7 mouse cellular contexts compared by ENCODE assay signal in genomic region chr17:31557124-31557880, GRCm38 (mm10). TPM values are rescaled to one million over a fixed set of nuclear protein-coding genes. Genes with fewer than 3 reads are reported as not detected.
DNase-seq lines count a peak whose midpoint lies in the region; ATAC-seq and TF ChIP-seq lines count a peak whose summit lies in the region.

No protein-coding gene starts in this region.

- TF ChIP-seq POLR2A in myocyte (IDR thresholded peaks at IDR 0.05; ENCODE audit: insufficient read length, low read depth) = no peak

- H3K4me1 ChIP-seq in ES-E14 (ENCODE audit: control insufficient read depth in 2 of 2, insufficient read depth in 2 of 2, low read length in 2 of 2, poor library complexity in 1 of 2) = 0 out of 4 replicates have a peak, but pooled peaks cover 0 to 6% of the 10 kb centered on the region in 2 experiments
- H3K4me1 ChIP-seq in intestine, postnatal 0 days (replicated peaks; ENCODE audit: control insufficient read depth, insufficient read depth, low read length) = 0 out of 2 replicates have a peak, but pooled peaks cover 5% of the 10 kb centered on the region

- no peaks in the 10 kb centered on the region for H3K9me3 ChIP-seq in ES-E14 (ENCODE audit: control insufficient read depth, insufficient read depth, low read depth, low read length)
- no peaks in the 10 kb centered on the region for H3K9me3 ChIP-seq in intestine, postnatal 0 days (ENCODE audit: control insufficient read depth)

- H3K79me2 ChIP-seq in myocyte (ENCODE audit: control insufficient read depth, insufficient read depth) = no peaks in the 10 kb centered on the region

- in situ Hi-C loops in ES-E14 (cut with MboI; ENCODE audit: low sequenced_read_pairs in 2 of 2, unreplicated experiment in 2 of 2) = no loop called here

- H3K36me3 ChIP-seq in ES-E14 (ENCODE audit: control insufficient read depth, insufficient read depth, low read length, poor library complexity, severe bottlenecking) (peaks cover 12% of the 10 kb centered on the region; the same call in 1 of the 2 replicates), myocyte (ENCODE audit: control insufficient read depth, insufficient read depth) (no peaks in the 10 kb centered on the region)
- H3K36me3 ChIP-seq in intestine, postnatal 0 days (ENCODE audit: control insufficient read depth, insufficient read depth) = no peaks in the 10 kb centered on the region

- no peak for TF ChIP-seq CTCF in intestine, postnatal 0 days (IDR thresholded peaks at IDR 0.05; ENCODE audit: low read depth)

- DNase-seq in ES-E14 (ENCODE audit: low read depth, low spot score) (no peak), R1 (ENCODE audit: low read depth, low spot score) (peak; percentile 54)
- DNase-seq in gastrocnemius, postnatal 25 days = peak; percentile 45
- DNase-seq in spleen, adult 18-20 months = no peak
- DNase-seq in thymus, postnatal 10 days (ENCODE audit: low spot score in 2 of 2) = no peak

- peak overlapping the region; percentile 35 for H3K4me2 ChIP-seq in intestine, postnatal 0 days (replicated peaks; ENCODE audit: low read depth)
- H3K4me2 ChIP-seq in myocyte (ENCODE audit: low read depth) = peak overlapping the region; percentile 80

- no peak overlapping the region for H3ac ChIP-seq in myocyte (ENCODE audit: control insufficient read depth, insufficient read length)

- 53% methylated on average over 11 of the region's 11 CpGs for WGBS in intestine, postnatal 0 days

- no peaks in the 10 kb centered on the region for H3K27me3 ChIP-seq in intestine, postnatal 0 days (replicated peaks; ENCODE audit: control insufficient read depth, insufficient read depth, low read length)
- no peaks in the 10 kb centered on the region for H3K27me3 ChIP-seq in myocyte (ENCODE audit: control insufficient read depth, insufficient read depth, insufficient read length)

- H3K9ac ChIP-seq in ES-E14 (ENCODE audit: insufficient read depth, low read depth, low read length, poor library complexity, severe bottlenecking) = peak overlapping the region; percentile 88; the same call in 1 of the 2 replicates
- H3K9ac ChIP-seq in intestine, postnatal 0 days (ENCODE audit: low read depth, low read length) = no peak overlapping the region

- ATAC-seq in intestine, postnatal 0 days = no peak

- no peak overlapping the region for H3K27ac ChIP-seq in ES-E14 (ENCODE audit: insufficient read depth, low read depth, low read length, poor library complexity, severe bottlenecking)
- H3K27ac ChIP-seq in intestine, postnatal 0 days (ENCODE audit: low read depth, low read length) = no peak overlapping the region

- H3K4me3 ChIP-seq in ES-E14 (ENCODE audit: insufficient read depth in 1 of 2, low read depth in 1 of 2, low read length in 2 of 2, poor library complexity in 1 of 2, severe bottlenecking in 1 of 2) = no peak overlapping the region; a peak in 1 of 4 replicates
- H3K4me3 ChIP-seq in intestine, postnatal 0 days (ENCODE audit: low read depth, low read length) = peak overlapping the region; percentile 13; the same call in 1 of the 2 replicates
- no peak overlapping the region for H3K4me3 ChIP-seq in myocyte

TF ChIP-seq in ES-E14, 5 proteins besides CTCF, POLR2A, EP300 and RAD21:
- no peak for TF ChIP-seq ZNF384 (IDR thresholded peaks at IDR 0.05; ENCODE audit: low read depth, low read length)
- no peak for TF ChIP-seq HCFC1 (IDR thresholded peaks at IDR 0.05; ENCODE audit: borderline replicate concordance, insufficient read depth, low read length)
- no peak for TF ChIP-seq CHD2 (IDR thresholded peaks at IDR 0.05; ENCODE audit: low read depth, low read length)
- no peak for TF ChIP-seq MAFK (IDR thresholded peaks at IDR 0.05; ENCODE audit: insufficient read depth, low read depth, low read length)
- no peak for TF ChIP-seq ZC3H11A (IDR thresholded peaks at IDR 0.05; ENCODE audit: borderline replicate concordance, low read depth, low read length)

TF ChIP-seq in myocyte, 11 proteins besides CTCF, POLR2A, EP300 and RAD21:
- TF ChIP-seq TCF12 (IDR thresholded peaks at IDR 0.05; ENCODE audit: insufficient read depth, poor library complexity, severe bottlenecking) (peak; percentile 89), TCF3 (IDR thresholded peaks at IDR 0.05; ENCODE audit: insufficient read length, low read depth) (peak; percentile 69), REST (IDR thresholded peaks at IDR 0.05; ENCODE audit: insufficient read depth, insufficient read length) (no peak), MYOG (IDR thresholded peaks at IDR 0.05; ENCODE audit: control insufficient read depth in 1 of 3, insufficient read depth in 1 of 3, insufficient read length in 2 of 3, low read depth in 2 of 3) (peak; percentile 61 to 92 (median 71)), MYOD1 (IDR thresholded peaks at IDR 0.05; ENCODE audit: control insufficient read depth in 1 of 3, insufficient read length in 2 of 3, low read depth in 2 of 3) (peak; percentile 63 to 96 (median 94))

RNA-seq across cellular contexts. Expression of gene Pknox1, which starts 7.2 kb away (rescaled TPM):
- total RNA-seq in ES-E14 (2012; rRNA removed) = 16.3 and 20.8 TPM in 2 replicates
- 1 to 10 TPM; 5.9 to 7.0 TPM for total RNA-seq in gastrocnemius, postnatal 25 days (2021)
- 10.3 and 11.2 TPM in 2 replicates for polyA plus RNA-seq in intestine, postnatal 0 days (2015; fragmentation: Nextera tagmentation; extraction: Ambion mirVana)
- 15.3 TPM for polyA plus RNA-seq in myocyte (2012; fragmentation: generic; extraction: Trizol)

RNA-seq across cellular contexts. Expression of gene Ndufv3, which starts 37.4 kb away (rescaled TPM):
- total RNA-seq in ES-E14 (2012; rRNA removed) = 206 and 242 TPM in 2 replicates
- total RNA-seq in gastrocnemius, postnatal 25 days (2021) = 100 to 1,000 TPM; 458 to 461 TPM
- 534 and 558 TPM in 2 replicates for polyA plus RNA-seq in intestine, postnatal 0 days (2015; fragmentation: Nextera tagmentation; extraction: Ambion mirVana)
- polyA plus RNA-seq in myocyte (2012; fragmentation: generic; extraction: Trizol) = 469 TPM

RNA-seq across cellular contexts. Expression of gene Wdr4, which starts 37.5 kb away (rescaled TPM):
- 56.6 and 58.5 TPM in 2 replicates for total RNA-seq in ES-E14 (2012; rRNA removed)
- total RNA-seq in gastrocnemius, postnatal 25 days (2021) = 1 to 10 TPM; 5.1 to 6.7 TPM
- 11.7 and 12.5 TPM in 2 replicates for polyA plus RNA-seq in intestine, postnatal 0 days (2015; fragmentation: Nextera tagmentation; extraction: Ambion mirVana)
- polyA plus RNA-seq in myocyte (2012; fragmentation: generic; extraction: Trizol) = 26.1 TPM

Comparison
In these comparisons a context has a peak if more than half of its experiments do, and no peak if none do; other contexts are left out.
1. DNase-seq: peak in R1 (single experiment) and gastrocnemius, postnatal 25 days (single experiment); none in ES-E14 (single experiment), spleen, adult 18-20 months (0 of 2) and thymus, postnatal 10 days (0 of 2).